Mouse (Mus musculus): ENCODE measurements around the gene Bsn.

The Bsn gene

GRCm38 (mm10) chr9:108189787-108190679 lies at the start of gene Bsn:
Gene Bsn, minus strand, starts transcription at chr9:108190384.
- DNase-seq (ENCODE audit: low spot score in 2 of 2), result peak in 1 of 2 experiments; percentile 35

GRCm38 (mm10) chr9:108239951-108240350 lies 49.8 kb upstream of the Bsn start:
- DNase-seq (ENCODE audit: low spot score in 2 of 2), result no peak

- DNase-seq (ENCODE audit: low spot score in 2 of 2), result no peak
Observed at GRCm38 (mm10) chr9:108238831-108239230, 48.6 kb upstream of the Bsn start.

GRCm38 (mm10) chr9:108238402-108238801 lies 48.2 kb upstream of the Bsn start:
- DNase-seq (ENCODE audit: low spot score in 2 of 2), result no peak

- DNase-seq (ENCODE audit: low spot score in 2 of 2), result no peak
Observed at GRCm38 (mm10) chr9:108234682-108235081, 44.5 kb upstream of the Bsn start.

- no peak for DNase-seq (ENCODE audit: low spot score in 2 of 2)
Observed at GRCm38 (mm10) chr9:108232908-108233307, 42.7 kb upstream of the Bsn start.

GRCm38 (mm10) chr9:108227911-108228649 lies 37.9 kb upstream of the Bsn start:
- no peak for DNase-seq (ENCODE audit: low spot score in 2 of 2)

GRCm38 (mm10) chr9:108225166-108225565 lies 35.0 kb upstream of the Bsn start:
- no peak for DNase-seq (ENCODE audit: low spot score in 2 of 2)

GRCm38 (mm10) chr9:108223633-108224032 lies 33.4 kb upstream of the Bsn start:
- DNase-seq (ENCODE audit: low spot score in 2 of 2), result no peak

- no peak for DNase-seq (ENCODE audit: low spot score in 2 of 2)
Observed at GRCm38 (mm10) chr9:108221566-108221965, 31.4 kb upstream of the Bsn start.

GRCm38 (mm10) chr9:108220380-108220774 lies 30.2 kb upstream of the Bsn start:
- DNase-seq (ENCODE audit: low spot score in 2 of 2), result no peak

- DNase-seq (ENCODE audit: low spot score in 2 of 2), result no peak
Observed at GRCm38 (mm10) chr9:108219766-108220379, 29.7 kb upstream of the Bsn start.

GRCm38 (mm10) chr9:108217936-108218543 lies 27.9 kb upstream of the Bsn start:
- DNase-seq (ENCODE audit: low spot score in 2 of 2), result no peak

- DNase-seq (ENCODE audit: low spot score in 2 of 2), result no peak
Observed at GRCm38 (mm10) chr9:108217406-108217805, 27.2 kb upstream of the Bsn start.

- DNase-seq (ENCODE audit: low spot score in 2 of 2), result no peak
Observed at GRCm38 (mm10) chr9:108213105-108213504, 22.9 kb upstream of the Bsn start.

- no peak for DNase-seq (ENCODE audit: low spot score in 2 of 2)
Observed at GRCm38 (mm10) chr9:108212426-108212825, 22.2 kb upstream of the Bsn start.

GRCm38 (mm10) chr9:108205571-108205901 lies 15.4 kb upstream of the Bsn start:
- DNase-seq (ENCODE audit: low spot score in 2 of 2), result no peak

- DNase-seq (ENCODE audit: low spot score in 2 of 2), result no peak
Observed at GRCm38 (mm10) chr9:108204884-108205570, 14.8 kb upstream of the Bsn start.

- peak; percentile 44 to 74 for DNase-seq (ENCODE audit: low spot score in 2 of 2)
Observed at GRCm38 (mm10) chr9:108203015-108203414, 12.8 kb upstream of the Bsn start.

- DNase-seq (ENCODE audit: low spot score in 2 of 2), result no peak
Observed at GRCm38 (mm10) chr9:108202169-108202568, 12.0 kb upstream of the Bsn start.

- DNase-seq (ENCODE audit: low spot score in 2 of 2), result peak; percentile 77 to 81
Observed at GRCm38 (mm10) chr9:108201160-108201559, 11.0 kb upstream of the Bsn start.
